13 mouse cellular contexts compared by ENCODE assay signal in genomic region chr9:97013698-97014097, GRCm38 (mm10). TPM values are rescaled to one million over a fixed set of nuclear protein-coding genes. Genes with fewer than 3 reads are reported as not detected.
DNase-seq lines count a peak whose midpoint lies in the region; ATAC-seq lines count a peak whose summit lies in the region.
"Had no signal": no experiment of that assay in that cellular context is flagged by ENCODE, and none has a peak within 500 bp of the region (broad histone marks: within the 10 kb centered on the region; RNA-seq: fewer than 3 reads in every experiment).

No protein-coding gene starts in this region.

- H3K9me3 ChIP-seq in heart, embryonic 14.5 days (ENCODE audit: control insufficient read depth, low read length): no peaks in the 10 kb centered on the region
- peaks cover 4% of the 10 kb centered on the region; the same call in 1 of the 2 replicates for H3K9me3 ChIP-seq in hindbrain, embryonic 13.5 days
- H3K9me3 ChIP-seq in midbrain, embryonic 11.5 days (ENCODE audit: control insufficient read depth, low read length): no peaks in the 10 kb centered on the region

- no peak overlapping the region for H3K9ac ChIP-seq in heart, embryonic 14.5 days (ENCODE audit: low read length)
- H3K9ac ChIP-seq in hindbrain, embryonic 13.5 days: no peak overlapping the region
- peak overlapping the region; percentile 34 for H3K9ac ChIP-seq in midbrain, embryonic 11.5 days (ENCODE audit: low read length)
- H3K9ac ChIP-seq: embryonic facial prominence, embryonic 13.5 days; lung, embryonic 14.5 days had no signal

- no peak for DNase-seq in heart, adult 8-10 months (ENCODE audit: low spot score)
- peak; percentile 54 for DNase-seq in ZHBTc4 (ENCODE audit: low read depth, low spot score)
- peak; percentile 87 for DNase-seq in midbrain, embryonic 11.5 days (ENCODE audit: low spot score, missing footprints)
- no peak for DNase-seq in urinary bladder, postnatal 25 days (ENCODE audit: low spot score)
- DNase-seq in thymus, postnatal 4 days: no peak
- no peak for DNase-seq in c-Kit-positive CD71-positive TER-119-positive erythroid progenitor cells, embryonic 14.5 days (ENCODE audit: low spot score)
- DNase-seq: cerebellum, adult 9-10 months; lung, embryonic 14.5 days had no signal

- 78% methylated on average over 9 of the region's 9 CpGs for WGBS in heart, embryonic 14.5 days
- WGBS in hindbrain, embryonic 13.5 days: 74% methylated on average over 9 of the region's 9 CpGs
- WGBS in midbrain, embryonic 11.5 days: 72% methylated on average over 9 of the region's 9 CpGs

- H3K4me1 ChIP-seq in heart, embryonic 14.5 days (ENCODE audit: control insufficient read depth in 2 of 2, insufficient read depth in 2 of 2, low read length in 2 of 2): peaks cover 31 to 54% of the 10 kb centered on the region in 2 experiments
- H3K4me1 ChIP-seq in hindbrain, embryonic 13.5 days (replicated peaks): peaks cover 79% of the 10 kb centered on the region
- peaks cover 53% of the 10 kb centered on the region for H3K4me1 ChIP-seq in midbrain, embryonic 11.5 days (ENCODE audit: control insufficient read depth, insufficient read depth, low read length)

- no peak for ATAC-seq in heart, embryonic 14.5 days (ENCODE audit: insufficient number of reproducible peaks, insufficient read depth, low FRiP score, low read depth)
- ATAC-seq in hindbrain, embryonic 13.5 days (ENCODE audit: low FRiP score): no peak
- ATAC-seq in midbrain, embryonic 11.5 days (ENCODE audit: low FRiP score): no peak
- ATAC-seq: Patski had no signal

- no peaks in the 10 kb centered on the region for H3K27me3 ChIP-seq in heart, embryonic 14.5 days (ENCODE audit: control insufficient read depth, insufficient read depth, low read length)
- no peaks in the 10 kb centered on the region for H3K27me3 ChIP-seq in hindbrain, embryonic 13.5 days
- H3K27me3 ChIP-seq in midbrain, embryonic 11.5 days (ENCODE audit: control insufficient read depth, insufficient read depth, low read length): no peaks in the 10 kb centered on the region
- H3K27me3 ChIP-seq: Patski had no signal

- H3K4me3 ChIP-seq in heart, embryonic 14.5 days (ENCODE audit: control insufficient read depth in 1 of 2, insufficient read depth in 1 of 2, low read depth in 1 of 2, low read length in 2 of 2): no peak overlapping the region
- H3K4me3 ChIP-seq in hindbrain, embryonic 13.5 days: no peak overlapping the region
- H3K4me3 ChIP-seq in midbrain, embryonic 11.5 days (ENCODE audit: low read depth, low read length): no peak overlapping the region
- H3K4me3 ChIP-seq: embryonic facial prominence, embryonic 13.5 days had no signal

- H3K27ac ChIP-seq in heart, embryonic 14.5 days (replicated peaks in 1 of 2; ENCODE audit: control insufficient read depth in 1 of 2, insufficient read depth in 1 of 2, low read depth in 2 of 2, low read length in 2 of 2): peak overlapping the region; percentile 45 to 85
- peak overlapping the region; percentile 99 for H3K27ac ChIP-seq in hindbrain, embryonic 13.5 days
- H3K27ac ChIP-seq in midbrain, embryonic 11.5 days (ENCODE audit: low read depth, low read length): peak overlapping the region; percentile 65
- H3K27ac ChIP-seq: embryonic facial prominence, embryonic 13.5 days had no signal

- H3K4me2 ChIP-seq in heart, embryonic 14.5 days (ENCODE audit: low read length): no peak overlapping the region
- peak overlapping the region; percentile 27 for H3K4me2 ChIP-seq in hindbrain, embryonic 13.5 days
- H3K4me2 ChIP-seq in midbrain, embryonic 11.5 days: peak overlapping the region; percentile 34; the same call in 1 of the 2 replicates
- H3K4me2 ChIP-seq: embryonic facial prominence, embryonic 13.5 days; lung, embryonic 14.5 days had no signal

- no peaks in the 10 kb centered on the region for H3K36me3 ChIP-seq in heart, embryonic 14.5 days (ENCODE audit: control insufficient read depth, insufficient read depth, low read length)
- peaks cover 8% of the 10 kb centered on the region; the same call in 1 of the 2 replicates for H3K36me3 ChIP-seq in hindbrain, embryonic 13.5 days
- no peaks in the 10 kb centered on the region for H3K36me3 ChIP-seq in midbrain, embryonic 11.5 days (ENCODE audit: control insufficient read depth, insufficient read depth, low read length)
- H3K36me3 ChIP-seq: embryonic facial prominence, embryonic 13.5 days had no signal

RNA-seq across cellular contexts. Expression of gene Spsb4, which starts 4.9 kb away (rescaled TPM):
- 41.9 and 46.3 TPM in 2 replicates for polyA plus RNA-seq in heart, embryonic 14.5 days (2014; fragmentation: Nextera tagmentation; extraction: Ambion mirVana)
- total RNA-seq in heart, adult 8-10 months (2022): 1 to 10 TPM; 3.3 to 4.9 (median 4.3) TPM
- 50.3 and 52.3 TPM in 2 replicates for polyA plus RNA-seq in hindbrain, embryonic 13.5 days (2015; fragmentation: Nextera tagmentation; extraction: Ambion mirVana)
- 107 and 115 TPM in 2 replicates for polyA plus RNA-seq in midbrain, embryonic 11.5 days (2014; fragmentation: Nextera tagmentation; extraction: Ambion mirVana)
- total RNA-seq: monocyte, adult 5-6 weeks had no signal

Comparison
In these comparisons a context has a peak if more than half of its experiments do, and no peak if none do; other contexts are left out.
1. DNase-seq: peak in ZHBTc4 (single experiment) and midbrain, embryonic 11.5 days (single experiment); none in heart, adult 8-10 months (single experiment), urinary bladder, postnatal 25 days (single experiment), thymus, postnatal 4 days (single experiment) and c-Kit-positive CD71-positive TER-119-positive erythroid progenitor cells, embryonic 14.5 days (single experiment).
2. Peak in every context shown above with its lines, with median percentiles within 50 percentile points of each other: H3K27ac ChIP-seq.